Mouse (Mus musculus): ENCODE measurements around the gene Gpld1.

DNA sequence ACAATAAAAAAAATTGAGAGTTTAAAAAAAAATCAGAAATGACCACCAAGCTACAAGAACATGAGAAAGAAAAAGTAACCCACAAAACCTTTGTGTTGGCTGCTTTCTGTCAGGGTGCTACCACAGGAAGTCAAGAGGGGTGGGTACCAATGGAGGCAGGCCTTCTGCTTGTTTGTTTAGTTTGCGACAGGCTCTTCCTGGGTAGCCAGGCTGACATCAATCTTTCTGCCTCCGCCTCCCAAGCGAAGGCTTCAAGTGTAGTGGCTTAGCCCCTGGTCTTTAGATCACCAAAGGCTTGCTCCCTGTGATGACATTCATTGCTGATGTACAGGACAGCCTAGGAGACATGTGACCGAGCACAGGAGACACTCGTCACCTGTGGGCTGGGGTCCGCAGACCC lies 21.7 kb upstream of the Gpld1 start:
- TF ChIP-seq CTCF (IDR thresholded peaks at IDR 0.05) (no peak), EP300 (IDR thresholded peaks at IDR 0.05) (no peak)

Data from lung, postnatal 0 days (tissue).